Mouse (Mus musculus): Measurements from ENCODE around the gene 4930523C07Rik. TPM values are rescaled to one million over a fixed set of nuclear protein-coding genes. Genes with fewer than 3 reads are reported as not detected.

4930523C07Rik gene
- total RNA-seq, 4 experiments from 2014 or later: 1.3 to 3.2 (median 2.1) TPM

DNA sequence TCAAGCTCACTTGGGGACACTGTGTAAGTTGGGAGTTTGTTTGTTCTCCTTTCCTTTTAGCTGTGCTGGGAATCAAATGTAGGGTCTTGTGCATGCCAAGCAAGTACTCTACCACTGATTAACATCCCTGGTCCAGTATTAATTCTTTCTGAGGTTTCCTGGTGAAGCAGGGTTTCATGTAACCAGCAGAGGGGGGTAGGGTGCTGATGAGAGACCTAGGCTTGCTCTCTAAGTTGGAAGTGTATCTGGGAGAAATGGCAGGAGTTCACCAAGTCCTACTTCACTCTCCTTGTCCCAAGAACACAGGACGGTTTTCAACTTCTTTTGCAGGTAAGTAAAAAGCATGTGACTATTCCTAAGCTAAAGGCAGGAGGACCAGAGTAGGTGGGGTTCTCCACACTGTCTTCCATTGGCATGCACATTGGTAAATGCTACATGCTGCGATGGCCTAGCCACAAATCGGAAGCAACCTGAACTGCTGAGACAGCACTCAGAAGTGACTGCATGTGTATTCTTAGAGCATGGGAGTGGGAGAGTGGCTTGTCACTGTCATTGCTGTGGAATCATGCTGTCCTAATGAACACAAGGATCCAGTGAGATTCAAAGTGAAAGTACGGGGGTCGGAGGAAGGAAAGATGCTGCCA is 55.6 kb downstream of the 4930523C07Rik start:
- no peak for DNase-seq (ENCODE audit: low spot score in 2 of 2)

DNA sequence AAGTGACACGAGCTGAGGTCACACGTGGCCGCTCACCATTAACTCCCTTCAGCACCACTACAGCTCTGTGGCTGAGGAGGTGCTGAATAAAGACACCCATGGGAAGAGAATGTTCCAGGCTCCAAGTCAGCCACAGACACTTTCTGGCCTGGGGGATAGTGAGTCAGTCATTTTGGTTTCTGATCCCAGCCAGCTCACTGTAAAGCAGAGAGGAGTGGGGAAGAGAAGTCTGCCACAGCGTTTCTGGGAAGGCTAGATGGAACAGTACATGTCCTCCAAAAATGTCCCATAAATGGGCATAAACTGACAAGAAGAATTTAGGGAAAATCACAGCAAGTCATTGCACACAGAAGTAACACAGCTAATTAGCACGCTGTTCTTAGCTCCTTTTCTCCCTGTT is 56.8 kb downstream of the 4930523C07Rik start:
- peak in 1 of 2 experiments; percentile 18 for DNase-seq (ENCODE audit: low spot score in 2 of 2)

- DNase-seq (ENCODE audit: low spot score in 2 of 2): no peak
These were observed 61.2 kb downstream of the 4930523C07Rik start for GRCm38 (mm10) chr1:160105426-160105825.

DNA sequence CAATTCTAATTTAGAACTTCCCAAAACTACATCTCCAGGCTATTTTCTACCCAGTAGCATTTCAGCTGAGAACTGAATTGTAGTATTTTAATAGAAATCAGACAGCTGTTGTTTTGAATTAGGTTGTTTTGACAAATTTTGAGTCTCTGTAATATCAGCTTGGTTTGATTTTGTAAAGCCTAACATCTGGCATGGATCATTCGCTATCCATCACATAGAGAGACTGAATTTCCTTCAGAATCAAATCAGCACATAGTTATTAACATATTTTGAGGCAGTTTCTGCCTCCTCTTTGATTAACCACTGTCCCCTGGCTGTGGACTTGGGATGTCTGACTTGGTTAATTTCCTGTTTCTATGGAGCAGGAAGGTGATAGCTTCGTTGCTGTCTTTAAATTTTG is 64.4 kb downstream of the 4930523C07Rik start:
- no peak for DNase-seq (ENCODE audit: low spot score in 2 of 2)

DNA sequence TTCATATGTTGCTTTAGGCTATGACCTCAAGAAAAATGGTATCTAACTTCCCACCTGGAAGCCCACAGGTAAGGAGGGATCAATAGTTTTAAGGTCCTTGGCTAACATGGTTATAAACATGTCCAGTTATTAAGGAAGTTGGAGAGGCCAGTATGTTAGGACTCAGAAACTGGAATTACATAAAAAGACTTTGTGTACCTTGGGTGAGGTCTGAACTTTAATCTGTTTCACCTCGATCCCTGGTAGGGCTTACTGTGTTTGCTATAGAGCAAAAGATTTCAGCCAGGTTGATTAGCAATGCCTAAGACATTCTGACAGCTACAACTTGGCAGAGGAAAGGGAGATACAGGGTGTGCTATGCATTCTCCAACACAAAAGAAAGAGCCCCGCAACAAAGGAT is 79.8 kb downstream of the 4930523C07Rik start:
- DNase-seq (ENCODE audit: low spot score in 2 of 2): no peak

Other genes starting within 250 kb of the 4930523C07Rik start
- gene Tnn, start 109.2 kb downstream of the 4930523C07Rik start, total RNA-seq (2022): under 1 TPM; 0.15 to 0.28 (median 0.17) TPM
- gene Mrps14, start 150.8 kb downstream of the 4930523C07Rik start, total RNA-seq (2022): 10 to 100 TPM; 61.1 to 68.7 (median 63.9) TPM
- 10 to 100 TPM; 80.7 to 91.3 (median 83.0) TPM for gene Cacybp, start 168.5 kb downstream of the 4930523C07Rik start, total RNA-seq (2022)